Mouse (Mus musculus) mesoderm, embryonic 11.5 days (tissue): ENCODE measurements around the gene Fbxw4.
"Not testable (repeated sequence)": the region's sequence is repeated elsewhere in the genome, so short reads cannot be mapped to it uniquely, and the experiment has no call there.

Experiments used
- DNase-seq: peaks from one replicate; pipeline ENCODE4 v3.0.0-alpha.2; 2012; ENCODE audit warnings: low read depth, low spot score

The Fbxw4 gene

DNA sequence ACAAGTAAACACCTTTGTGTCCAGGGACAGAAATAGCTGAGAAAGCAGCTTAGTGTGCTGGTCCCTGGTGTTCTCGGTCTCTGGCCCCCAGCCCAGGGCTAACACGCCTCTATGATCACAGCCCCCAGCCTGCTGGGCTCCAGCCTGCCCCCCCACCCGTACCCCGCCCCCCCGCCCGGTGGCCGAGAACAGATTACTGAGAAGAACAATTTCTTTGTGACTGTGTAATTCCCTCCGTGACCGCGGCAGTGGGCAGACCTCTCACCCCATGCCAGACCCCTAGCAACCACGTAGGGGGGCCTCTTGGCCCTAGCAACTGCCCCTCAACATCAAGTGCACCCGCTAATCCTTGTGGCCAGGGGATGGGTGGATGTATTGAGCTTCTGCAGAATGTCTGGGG, 79.9 kb downstream of the Fbxw4 start:
- no peak for DNase-seq

DNA sequence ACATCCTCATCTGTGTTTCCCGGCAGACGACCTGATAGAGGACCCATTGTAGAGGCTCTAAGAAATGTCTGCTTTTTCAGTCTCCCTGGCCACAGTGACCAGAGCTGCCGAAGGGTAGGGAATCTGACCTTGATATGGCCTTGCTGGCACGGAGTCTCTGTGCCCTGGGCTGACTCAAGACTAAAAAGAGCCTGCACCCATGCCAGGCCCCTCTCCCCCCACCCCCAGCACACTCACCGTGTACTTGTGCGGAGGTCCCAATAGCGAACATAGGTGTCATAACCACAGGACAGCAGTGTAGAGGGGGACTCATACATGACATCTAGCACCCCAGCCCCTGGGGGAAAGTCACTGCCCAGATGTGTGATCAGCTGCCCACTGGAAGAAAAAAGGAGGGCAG, 80.7 kb downstream of the Fbxw4 start:
- no peak for DNase-seq

DNA sequence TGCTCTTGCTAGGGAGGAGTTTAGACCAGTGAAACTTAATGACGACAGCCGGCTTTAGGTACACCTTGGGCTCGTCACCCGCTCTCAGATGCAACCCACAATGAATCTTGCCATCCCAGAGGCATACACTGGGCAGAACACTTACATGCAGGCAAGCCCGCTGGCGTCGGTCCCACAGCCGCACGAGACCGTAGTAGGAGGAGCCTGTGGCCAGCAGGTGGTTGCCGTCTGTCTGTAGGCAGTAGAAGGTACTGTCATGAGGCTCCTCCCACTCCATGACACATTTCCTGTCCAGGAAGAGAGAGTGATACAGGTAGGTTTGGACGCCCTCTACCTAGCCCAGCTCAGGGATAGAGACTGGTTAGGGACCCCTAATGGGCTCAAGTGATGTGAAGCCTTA, 81.1 kb downstream of the Fbxw4 start:
- DNase-seq: no peak

DNA sequence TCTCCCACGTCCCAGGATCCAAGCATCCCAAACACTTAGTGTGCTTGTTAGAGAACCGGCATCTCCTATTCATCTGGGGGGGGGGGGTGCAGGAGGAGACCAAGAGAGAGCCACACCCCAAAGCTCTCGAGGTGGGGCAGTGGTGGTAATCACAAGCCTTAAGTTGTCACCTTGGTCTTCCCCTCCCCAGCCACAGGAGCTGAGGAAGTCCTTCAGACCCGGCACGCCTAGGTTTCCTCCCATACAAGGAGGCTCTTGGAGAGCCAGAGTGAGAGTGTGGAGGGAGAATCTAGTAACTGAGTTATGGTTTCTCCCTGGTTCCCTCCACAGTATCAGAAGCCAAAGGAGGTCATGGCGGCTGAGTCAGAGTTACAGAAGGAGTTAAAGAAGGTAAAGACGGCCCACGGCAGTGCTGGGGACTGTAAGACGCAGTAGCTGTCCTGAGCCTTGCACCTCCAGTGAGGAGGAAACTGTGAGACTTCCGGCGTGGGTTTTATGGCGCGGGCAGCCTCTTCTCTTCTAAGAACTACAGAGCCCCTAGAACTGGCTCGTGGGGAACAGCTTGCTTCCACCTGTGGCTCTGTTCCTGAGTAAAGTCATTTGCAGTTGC, 82.9 kb downstream of the Fbxw4 start:
- DNase-seq: no peak

DNA sequence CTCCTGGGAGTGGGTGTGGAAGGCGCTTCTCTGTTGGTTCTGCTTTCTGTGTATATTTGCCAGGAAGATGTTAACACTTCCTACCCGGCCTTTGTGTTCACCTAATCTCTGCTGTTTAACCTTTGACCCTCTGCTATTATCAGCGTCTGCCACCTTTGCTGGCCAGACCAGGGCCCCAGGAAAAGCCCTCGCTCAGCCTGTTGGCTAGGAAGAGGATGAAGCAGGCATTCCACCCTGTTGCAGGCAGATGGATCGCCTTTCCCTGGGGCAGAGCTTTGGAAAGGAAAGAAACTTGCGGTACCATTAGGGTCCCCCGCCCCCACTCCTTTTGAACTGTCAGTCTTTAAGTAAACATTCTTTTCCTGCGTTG, 84.5 kb downstream of the Fbxw4 start:
- DNase-seq: peak; percentile 46

DNA sequence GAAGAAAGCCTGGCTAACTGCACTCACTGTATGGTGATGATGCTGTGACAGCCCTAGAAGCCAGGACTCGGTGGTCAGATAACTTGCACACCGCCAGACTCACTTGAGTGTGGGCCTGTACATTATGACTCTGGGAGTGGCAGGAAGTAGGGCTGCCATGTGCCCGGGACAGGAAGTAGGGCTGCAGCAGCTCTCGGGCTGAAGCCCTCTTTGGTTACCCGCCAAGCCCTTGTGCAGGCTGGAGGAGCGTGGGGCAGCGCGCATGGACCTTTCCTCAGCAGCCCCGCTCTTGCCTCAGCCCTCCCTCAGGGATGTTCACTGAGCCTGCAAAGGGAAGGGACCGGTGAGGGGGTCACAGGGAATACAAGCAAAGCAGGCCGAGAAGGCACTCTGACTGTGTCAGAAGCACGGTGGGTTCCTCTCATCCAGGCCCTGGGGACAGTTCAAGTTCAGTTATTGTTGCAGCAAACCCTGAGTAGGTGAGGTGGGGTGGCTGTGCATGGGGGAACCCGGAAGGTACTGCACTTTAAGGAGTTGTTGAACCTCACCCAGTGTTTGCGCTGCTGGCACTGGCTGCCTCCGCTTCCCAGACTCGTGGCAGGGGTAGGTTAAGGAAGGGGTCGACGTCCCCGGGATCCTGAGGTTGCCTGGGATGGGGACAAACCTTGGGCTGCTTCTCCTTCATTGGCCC, 85.0 kb downstream of the Fbxw4 start:
- DNase-seq: no peak

DNA sequence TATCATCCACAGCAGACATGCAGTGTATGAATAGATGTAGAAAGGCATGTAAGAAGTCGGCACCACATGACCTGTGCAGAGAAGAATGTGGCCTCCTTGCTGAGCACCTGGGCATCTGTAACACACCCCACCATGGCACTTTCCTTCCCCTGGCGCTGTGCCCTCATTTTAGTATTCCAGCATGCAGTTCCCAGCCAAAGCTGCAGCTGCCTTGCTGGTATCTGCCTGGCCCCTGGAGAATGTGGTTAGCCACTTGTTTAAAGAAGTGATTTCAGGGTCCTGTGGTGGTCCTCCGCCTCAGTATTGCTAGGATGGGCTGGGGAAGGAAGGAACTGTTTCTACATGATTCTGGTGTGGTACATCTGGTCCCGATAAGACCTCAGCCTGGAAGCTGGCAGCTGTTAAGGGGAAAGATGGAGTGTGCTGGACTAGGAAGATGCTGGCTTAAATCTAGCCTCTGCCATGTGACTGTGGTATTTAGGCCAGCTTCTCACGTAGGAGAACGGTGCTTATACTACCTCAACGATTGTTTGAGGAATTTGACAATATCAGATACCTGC, 85.7 kb downstream of the Fbxw4 start:
- no peak for DNase-seq

DNA sequence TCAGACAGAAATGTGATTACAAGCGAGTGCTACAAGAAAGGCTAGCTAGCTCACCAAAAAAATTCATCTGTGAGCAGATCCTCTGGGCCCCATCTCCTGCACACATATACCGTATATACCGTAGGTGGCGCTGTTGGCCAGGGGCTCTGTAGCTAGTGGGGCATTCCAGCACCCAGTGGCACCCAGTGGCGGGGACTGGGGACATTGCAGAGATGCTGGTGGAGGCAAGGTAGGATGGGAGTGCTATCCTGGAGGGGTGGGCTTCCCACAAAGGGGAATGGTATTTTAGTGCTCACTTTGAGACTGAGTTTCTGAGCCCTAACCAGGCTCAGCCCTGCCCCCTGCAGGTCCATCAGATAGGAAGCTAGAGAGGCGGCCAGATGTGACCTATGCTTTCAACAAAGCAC, 86.2 kb downstream of the Fbxw4 start:
- DNase-seq: peak; percentile 70

DNA sequence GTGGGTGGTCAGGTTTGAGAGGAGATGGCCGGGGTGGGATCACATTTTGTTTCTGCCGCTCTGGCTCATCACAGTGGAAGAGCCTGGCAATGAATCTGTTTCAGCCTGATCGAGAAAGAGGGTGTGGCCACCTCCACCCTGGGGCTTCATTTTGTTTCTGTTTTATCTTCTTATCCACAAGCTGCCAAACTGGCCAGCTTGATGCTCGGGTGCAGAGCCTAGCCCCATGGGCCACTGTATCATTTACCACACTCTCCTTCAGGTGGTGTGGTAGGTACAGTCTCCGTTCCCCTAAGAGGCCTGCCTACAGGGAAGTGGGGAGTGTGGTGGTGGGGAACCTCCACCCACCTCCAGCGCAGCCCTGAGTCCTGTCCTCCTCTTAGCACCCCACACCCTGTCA, 87.1 kb downstream of the Fbxw4 start:
- DNase-seq: no peak

DNA sequence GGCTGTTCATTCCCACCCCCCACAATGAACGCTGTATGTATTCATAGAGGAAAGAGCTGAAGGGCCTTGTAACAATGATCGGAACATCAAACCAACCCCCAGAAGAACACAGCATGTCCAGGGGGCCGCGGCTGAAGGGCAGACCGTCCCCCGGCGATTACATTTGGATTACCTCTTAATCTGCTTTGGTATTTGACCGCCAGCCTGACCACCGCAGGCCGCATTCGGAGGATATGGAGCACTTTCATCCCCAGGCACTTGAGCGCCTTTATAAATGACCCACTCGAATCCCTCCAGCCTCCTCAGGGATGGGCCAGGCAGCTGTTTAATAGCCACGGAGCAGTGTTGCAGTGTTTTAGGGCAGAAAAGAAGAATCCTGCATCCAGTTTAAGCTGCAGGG, 92.7 kb downstream of the Fbxw4 start:
- no peak for DNase-seq

DNA sequence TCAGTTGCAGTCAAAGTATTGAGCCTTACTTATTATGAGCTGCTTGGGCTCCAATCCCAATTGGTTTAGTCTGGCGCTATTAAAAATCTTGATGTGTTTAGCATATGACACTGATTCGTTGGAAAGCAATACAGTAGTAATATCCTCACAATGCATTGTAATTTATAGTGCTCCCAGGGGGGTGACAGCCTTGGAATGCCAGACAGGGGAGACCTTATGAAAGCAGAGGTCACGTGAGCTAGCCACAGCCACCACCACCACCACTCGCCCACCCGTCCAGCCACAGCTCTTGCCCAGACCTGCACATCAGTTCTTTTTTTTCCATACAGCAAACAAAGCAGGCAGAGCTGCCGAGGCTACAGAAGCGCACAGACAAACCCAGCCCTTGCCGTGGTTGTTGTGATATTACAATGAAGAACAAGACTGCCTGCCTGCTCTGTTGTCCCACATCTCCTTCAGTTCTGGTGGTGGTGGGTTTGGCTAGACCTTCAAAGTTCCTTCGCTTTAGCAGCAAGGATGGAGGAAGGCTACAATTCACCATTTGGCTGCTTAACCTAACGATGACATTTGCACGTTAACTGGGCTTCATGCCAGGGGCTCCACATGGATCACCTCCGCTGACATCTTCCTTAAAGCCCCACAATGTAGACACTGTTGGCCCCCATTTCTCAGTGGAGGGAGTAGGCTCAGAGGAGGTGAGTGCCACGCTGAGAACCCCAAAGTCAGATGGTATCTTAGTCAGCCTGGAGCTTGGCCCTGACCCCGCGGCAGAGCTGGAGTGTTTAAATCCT, 94.0 kb downstream of the Fbxw4 start:
- no peak for DNase-seq

DNA sequence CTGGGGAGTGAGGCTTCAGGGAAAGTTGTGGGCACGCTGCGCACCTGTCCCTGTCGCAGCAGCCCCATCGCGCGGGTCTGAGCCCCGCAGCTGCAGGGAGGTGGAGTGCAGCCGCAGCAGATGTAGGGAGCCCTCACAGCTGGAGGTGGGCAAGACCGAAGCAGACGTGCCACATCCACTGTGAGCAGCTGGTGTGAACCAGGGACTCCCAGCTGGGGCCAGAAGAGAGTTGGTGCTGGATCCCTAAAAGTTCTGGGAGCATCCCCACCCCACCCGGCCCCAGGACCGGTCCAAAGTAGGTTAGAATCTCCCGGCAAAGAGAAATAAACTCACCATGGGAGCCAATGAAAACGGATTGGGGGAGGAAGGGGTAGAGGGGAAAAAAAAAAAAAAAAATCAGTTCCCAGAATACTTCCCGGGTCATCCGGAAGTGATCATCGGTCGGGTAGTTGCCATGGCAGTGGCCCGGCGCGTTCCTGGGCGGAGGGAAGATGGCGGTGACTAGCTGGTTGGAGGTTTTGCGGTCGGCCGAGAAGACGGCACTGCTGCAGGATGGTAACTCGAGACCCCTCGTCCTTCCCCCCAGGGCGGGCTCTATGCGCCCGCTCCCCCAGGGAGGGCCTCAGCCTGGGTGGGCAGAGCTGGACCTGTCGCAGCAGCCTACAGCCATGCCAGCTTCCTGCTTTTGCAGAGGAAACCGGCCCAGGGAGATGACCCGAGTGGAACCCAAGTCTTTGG, 99.8 kb downstream of the Fbxw4 start, which contains the start of the genes Poll and Gm17018:
Gene Poll (minus strand): TSS at position 379 of the 738 bp plus-strand sequence.
Gene Gm17018 (plus strand): TSS at position 463 of the 738 bp plus-strand sequence.
- peak; percentile 85 for DNase-seq

DNA sequence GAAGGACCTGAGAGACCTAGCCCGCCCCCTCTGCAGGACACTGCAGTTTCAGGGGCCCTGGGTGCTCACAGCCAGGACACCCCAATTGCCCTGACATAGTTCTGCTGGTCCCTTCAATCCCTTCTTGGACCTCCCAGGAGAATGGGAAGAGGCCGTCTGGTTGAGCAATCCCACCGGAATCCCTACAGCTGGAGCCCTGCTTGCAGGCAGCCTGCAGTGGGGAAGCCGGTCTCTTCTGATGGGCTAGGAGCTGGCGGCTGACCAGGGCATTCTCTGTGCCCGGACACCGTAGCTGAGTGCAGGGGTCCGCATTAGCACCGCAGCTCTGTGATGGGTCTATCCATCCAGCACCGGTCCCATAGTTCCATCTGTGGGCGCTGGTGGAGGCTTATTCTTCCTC, 106.0 kb downstream of the Fbxw4 start:
- no peak for DNase-seq

DNA sequence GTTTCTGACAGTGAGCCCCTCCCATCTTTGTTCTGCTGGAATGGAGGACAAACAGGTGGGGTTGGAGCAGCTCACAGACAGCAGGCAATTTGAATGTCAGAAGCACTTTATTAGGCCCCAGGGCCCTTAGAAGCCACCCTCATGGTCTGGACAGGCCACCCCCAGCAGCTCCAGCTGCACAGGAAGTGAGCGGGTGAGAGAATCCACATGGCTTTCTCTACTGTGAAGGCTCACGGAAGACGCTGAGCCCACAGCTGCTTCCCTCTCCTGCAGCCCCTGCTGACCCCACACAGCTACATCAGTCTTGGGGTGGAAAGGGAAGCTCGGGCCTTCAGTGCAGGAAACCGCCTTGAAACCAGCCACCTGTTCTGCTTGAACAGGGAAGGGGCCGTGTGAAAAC, 107.9 kb downstream of the Fbxw4 start:
- DNase-seq: no peak

DNA sequence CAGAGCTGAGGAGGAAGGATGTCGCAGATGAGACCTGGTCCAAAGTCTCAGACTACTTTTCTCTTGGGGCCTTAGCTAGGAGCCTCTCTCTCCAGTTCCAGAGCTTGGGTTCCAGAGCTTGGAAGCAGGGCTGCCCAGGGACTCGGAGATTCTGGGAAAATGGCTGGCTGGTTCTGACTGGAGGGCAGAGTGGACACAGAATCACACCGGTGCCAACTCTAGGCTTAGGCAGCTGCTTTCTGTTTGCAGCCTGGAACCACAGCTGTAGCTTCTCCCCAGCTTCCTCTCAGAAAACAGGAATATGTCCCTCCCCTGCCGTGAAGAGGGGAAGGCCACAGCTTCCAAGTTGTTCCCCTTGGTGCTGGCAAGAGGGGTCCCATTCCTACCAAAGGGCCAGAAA, 110.2 kb downstream of the Fbxw4 start:
- no peak for DNase-seq

DNA sequence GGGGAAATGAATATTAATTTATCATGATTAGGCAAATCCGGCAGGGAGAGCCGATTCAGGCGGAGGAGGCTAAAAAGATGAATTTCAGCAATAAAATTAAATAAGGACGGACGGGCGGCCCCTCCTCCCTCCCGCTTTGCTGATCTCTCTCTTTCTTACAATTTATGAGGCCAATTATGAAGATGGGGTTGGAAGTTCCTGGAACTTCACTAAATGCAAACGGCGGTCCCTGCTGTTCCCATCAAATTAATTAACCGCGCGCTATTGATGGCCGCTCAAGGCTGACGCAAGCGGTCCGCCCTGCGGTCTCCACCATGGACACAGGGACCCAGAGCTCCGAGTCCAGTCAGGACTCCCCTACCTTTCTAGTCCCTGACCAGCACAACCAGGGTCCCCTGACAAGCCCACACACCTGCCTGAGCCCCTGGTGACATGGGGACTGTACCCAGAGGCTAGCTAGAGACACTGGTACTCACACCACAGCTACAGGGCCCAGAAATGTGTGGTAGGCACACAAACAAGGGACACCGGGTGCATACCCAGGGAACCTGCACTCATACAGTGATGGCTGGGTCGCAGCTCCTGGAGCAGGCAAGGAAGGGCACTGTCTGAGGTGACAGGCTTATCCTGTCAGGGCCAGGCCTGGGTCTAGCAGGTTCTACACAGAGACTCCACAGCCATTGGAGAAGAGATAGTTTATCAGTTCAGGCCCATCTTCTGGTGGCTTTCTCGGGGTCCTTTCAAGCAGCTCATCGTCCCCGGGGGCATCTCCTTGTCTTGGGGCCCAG, 110.8 kb downstream of the Fbxw4 start:
- no peak for DNase-seq

DNA sequence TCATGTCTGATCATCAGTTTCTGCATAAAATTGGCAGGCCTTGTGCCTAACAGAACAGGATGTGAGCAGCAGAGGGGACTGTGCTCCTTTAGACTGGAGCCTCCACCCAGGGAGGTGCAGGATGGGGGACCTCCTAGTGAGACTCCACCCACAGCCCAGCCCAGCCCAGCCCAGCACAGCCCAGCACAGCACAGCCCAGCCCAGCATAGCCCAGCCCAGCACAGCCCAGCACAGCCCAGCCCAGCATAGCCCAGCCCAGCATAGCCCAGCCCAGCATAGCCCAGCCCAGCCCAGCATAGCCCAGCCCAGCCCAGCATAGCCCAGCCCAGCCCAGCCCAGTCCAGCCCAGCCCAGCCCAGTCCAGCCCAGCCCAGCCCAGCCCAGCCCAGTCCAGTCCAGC, 111.9 kb downstream of the Fbxw4 start:
- DNase-seq: not testable (repeated sequence)

DNA sequence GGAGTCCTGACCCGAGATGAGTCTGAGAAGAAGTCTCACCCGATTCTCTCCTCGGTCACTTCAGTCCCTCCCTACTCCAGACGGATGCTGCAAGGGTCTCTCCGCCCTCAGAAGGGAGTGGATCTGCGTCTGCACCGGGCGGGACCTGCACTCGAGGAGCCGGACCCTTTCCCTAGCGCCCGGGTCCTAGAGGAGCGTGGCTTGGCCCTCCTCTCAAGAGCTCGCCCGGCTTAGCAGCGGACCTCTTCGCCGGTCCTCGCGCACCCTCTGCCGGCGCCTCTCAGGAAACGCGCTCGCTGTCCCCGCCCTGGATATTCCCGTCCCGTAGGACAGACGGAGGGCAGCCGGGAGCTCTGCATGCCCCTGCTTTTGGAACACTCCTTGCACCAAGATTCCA, 115.2 kb downstream of the Fbxw4 start:
- DNase-seq: peak; percentile 88

DNA sequence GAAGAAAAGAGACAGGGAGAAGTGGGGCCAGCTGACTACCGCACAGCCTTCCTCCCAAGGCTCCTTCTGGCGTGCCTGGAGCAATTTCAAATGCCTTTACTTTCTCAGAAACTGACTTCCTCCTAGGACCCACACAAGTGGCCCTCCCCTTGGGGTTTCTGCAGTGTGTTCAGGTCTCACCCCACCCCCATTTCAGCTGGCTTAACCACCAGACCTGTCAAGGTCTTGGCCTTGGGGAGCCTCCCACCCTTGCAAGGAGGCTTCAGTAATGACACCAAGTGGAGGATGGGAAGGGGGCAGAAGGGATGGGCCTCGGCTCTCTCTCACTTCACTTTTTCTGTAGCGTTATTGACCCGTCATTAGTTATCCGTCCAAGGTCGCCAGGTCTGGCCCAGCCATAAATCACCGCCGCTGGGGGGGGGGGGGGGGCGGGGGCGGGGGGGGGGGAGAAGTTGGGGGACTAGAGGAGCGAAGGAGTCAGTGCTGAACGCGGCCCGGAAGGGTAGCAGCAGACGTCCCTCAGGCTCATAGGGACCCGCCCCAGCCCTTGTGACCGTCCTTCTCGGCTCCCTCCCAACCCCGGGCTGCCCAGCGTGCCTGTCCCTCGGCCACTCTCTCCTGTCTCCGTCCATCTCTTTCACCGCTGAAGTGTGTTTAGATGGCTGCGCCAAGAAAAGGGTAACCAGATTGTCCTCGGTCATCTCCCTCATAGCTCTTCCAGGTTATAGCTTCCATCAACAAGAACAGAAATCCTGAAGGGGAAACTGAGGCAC, 115.8 kb downstream of the Fbxw4 start:
- no peak for DNase-seq

DNA sequence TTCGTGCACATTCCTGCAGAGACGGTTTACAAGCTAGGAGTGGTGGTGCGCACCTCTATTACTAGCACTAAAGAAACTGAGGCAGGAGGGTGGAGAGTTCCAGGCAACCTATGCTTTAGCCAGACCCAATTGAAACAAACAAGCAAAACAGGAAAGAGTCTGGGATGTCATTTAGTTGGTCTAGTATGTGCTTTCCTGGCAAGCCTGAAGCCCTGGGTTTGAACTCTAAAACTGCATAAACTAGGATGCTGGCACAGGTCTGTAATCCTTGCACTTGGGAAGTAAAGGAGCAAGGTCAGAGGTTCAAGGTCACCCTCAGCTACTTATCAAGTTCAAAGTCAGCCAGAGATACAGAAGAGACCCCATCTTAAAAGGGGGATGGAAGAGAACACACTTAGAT, 118.1 kb downstream of the Fbxw4 start:
- no peak for DNase-seq
